Comparison of ENCODE assay signal across 10 mouse cellular contexts in genomic region chr4:153187959-153188503, GRCm38 (mm10).
DNase-seq lines count a peak whose midpoint lies in the region; ATAC-seq and TF ChIP-seq lines count a peak whose summit lies in the region.
"Had no signal": no experiment of that assay in that cellular context is flagged by ENCODE, and none has a peak within 500 bp of the region (broad histone marks: within the 10 kb centered on the region; RNA-seq: fewer than 3 reads in every experiment).

No protein-coding gene starts in this region.

- no peak overlapping the region for H3K9ac ChIP-seq in heart, embryonic 14.5 days (ENCODE audit: low read length)
- no peak overlapping the region for H3K9ac ChIP-seq in ES-Bruce4 (ENCODE audit: low read depth, poor library complexity, severe bottlenecking)
- no peak overlapping the region for H3K9ac ChIP-seq in forebrain, embryonic 11.5 days (ENCODE audit: low read length)
- H3K9ac ChIP-seq in limb, embryonic 12.5 days (replicated peaks), result no peak overlapping the region
- H3K9ac ChIP-seq: liver, embryonic 15.5 days had no signal

- ATAC-seq in heart, embryonic 14.5 days (ENCODE audit: insufficient number of reproducible peaks, insufficient read depth, low FRiP score, low read depth), result no peak
- 0 out of 2 replicates have a peak, but pooled peaks have one; percentile 56 for ATAC-seq in forebrain, embryonic 11.5 days (replicated peaks; ENCODE audit: low FRiP score)
- ATAC-seq in limb, embryonic 12.5 days (ENCODE audit: insufficient number of reproducible peaks, insufficient read depth, low FRiP score, low TSS enrichment, low read depth), result 0 out of 2 replicates have a peak, but pooled peaks have one; percentile 63

- 0% methylated on average over 6 of the region's 6 CpGs for WGBS in heart, embryonic 14.5 days
- 2% methylated on average over 6 of the region's 6 CpGs for WGBS in forebrain, embryonic 11.5 days
- 0% methylated on average over 6 of the region's 6 CpGs for WGBS in limb, embryonic 12.5 days

- H3K27me3 ChIP-seq in heart, embryonic 14.5 days (ENCODE audit: control insufficient read depth, insufficient read depth, low read length), result peaks cover 10% of the 10 kb centered on the region; the same call in 1 of the 2 replicates
- H3K27me3 ChIP-seq in ES-Bruce4 (ENCODE audit: control insufficient read depth, insufficient read depth, low read length, poor library complexity, severe bottlenecking), result no peaks in the 10 kb centered on the region
- H3K27me3 ChIP-seq in forebrain, embryonic 11.5 days (ENCODE audit: control insufficient read depth, insufficient read depth, low read length), result peaks cover 5% of the 10 kb centered on the region; the same call in 1 of the 2 replicates
- H3K27me3 ChIP-seq in limb, embryonic 12.5 days, result peaks cover 38% of the 10 kb centered on the region
- H3K27me3 ChIP-seq: liver, embryonic 15.5 days had no signal

- no peaks in the 10 kb centered on the region; a peak in 1 of 4 replicates for H3K4me1 ChIP-seq in heart, embryonic 14.5 days (ENCODE audit: control insufficient read depth in 2 of 2, insufficient read depth in 2 of 2, low read length in 2 of 2)
- peaks cover 4% of the 10 kb centered on the region for H3K4me1 ChIP-seq in ES-Bruce4 (ENCODE audit: control insufficient read depth, insufficient read depth, low read length)
- peaks cover 12% of the 10 kb centered on the region for H3K4me1 ChIP-seq in forebrain, embryonic 11.5 days (replicated peaks; ENCODE audit: control insufficient read depth, insufficient read depth, low read length)
- peaks cover 13% of the 10 kb centered on the region for H3K4me1 ChIP-seq in limb, embryonic 12.5 days (replicated peaks)
- H3K4me1 ChIP-seq: liver, embryonic 15.5 days had no signal

- TF ChIP-seq CTCF in ES-Bruce4 (IDR thresholded peaks at IDR 0.05; ENCODE audit: low read depth, low read length), result no peak

- H3K9me3 ChIP-seq in heart, embryonic 14.5 days (ENCODE audit: control insufficient read depth, low read length), result no peaks in the 10 kb centered on the region
- H3K9me3 ChIP-seq in ES-Bruce4 (replicated peaks; ENCODE audit: control insufficient read depth, insufficient read depth, low read length, poor library complexity, severe bottlenecking), result no peaks in the 10 kb centered on the region
- H3K9me3 ChIP-seq in forebrain, embryonic 11.5 days (ENCODE audit: control insufficient read depth, low read length), result no peaks in the 10 kb centered on the region
- H3K9me3 ChIP-seq in limb, embryonic 12.5 days, result no peaks in the 10 kb centered on the region
- H3K9me3 ChIP-seq: liver, embryonic 15.5 days had no signal

- TF ChIP-seq POLR2A in ES-Bruce4 (IDR thresholded peaks at IDR 0.05; ENCODE audit: insufficient read depth, low read length), result no peak

- TF ChIP-seq EP300 in ES-Bruce4 (IDR thresholded peaks at IDR 0.05; ENCODE audit: insufficient read depth, low read depth, low read length), result no peak

- H3K4me3 ChIP-seq in heart, embryonic 14.5 days (ENCODE audit: control insufficient read depth in 1 of 2, insufficient read depth in 1 of 2, low read depth in 1 of 2, low read length in 2 of 2), result no peak overlapping the region
- H3K4me3 ChIP-seq in ES-Bruce4 (ENCODE audit: low read depth, low read length), result peak overlapping the region; percentile 47
- peak overlapping the region; percentile 5; the same call in 1 of the 2 replicates for H3K4me3 ChIP-seq in forebrain, embryonic 11.5 days (ENCODE audit: low read depth, low read length)
- no peak overlapping the region for H3K4me3 ChIP-seq in limb, embryonic 12.5 days (replicated peaks)
- H3K4me3 ChIP-seq: liver, embryonic 15.5 days had no signal

- no peaks in the 10 kb centered on the region for H3K36me3 ChIP-seq in heart, embryonic 14.5 days (ENCODE audit: control insufficient read depth, insufficient read depth, low read length)
- no peaks in the 10 kb centered on the region for H3K36me3 ChIP-seq in ES-Bruce4 (ENCODE audit: control insufficient read depth, insufficient read depth, low read length, poor library complexity, severe bottlenecking)
- H3K36me3 ChIP-seq in forebrain, embryonic 11.5 days (ENCODE audit: control insufficient read depth, insufficient read depth, low read length), result no peaks in the 10 kb centered on the region
- H3K36me3 ChIP-seq in limb, embryonic 12.5 days, result no peaks in the 10 kb centered on the region
- H3K36me3 ChIP-seq: liver, embryonic 15.5 days had no signal

- peak overlapping the region; percentile 31; the same call in 1 of the 2 replicates for H3K4me2 ChIP-seq in heart, embryonic 14.5 days (ENCODE audit: low read length)
- peak overlapping the region; percentile 40 for H3K4me2 ChIP-seq in forebrain, embryonic 11.5 days (ENCODE audit: low read depth, low read length, severe bottlenecking)
- H3K4me2 ChIP-seq in limb, embryonic 12.5 days, result peak overlapping the region; percentile 43
- H3K4me2 ChIP-seq: liver, embryonic 15.5 days had no signal

- no peak overlapping the region for H3K27ac ChIP-seq in heart, embryonic 14.5 days (replicated peaks in 1 of 2; ENCODE audit: control insufficient read depth in 1 of 2, insufficient read depth in 1 of 2, low read depth in 2 of 2, low read length in 2 of 2)
- no peak overlapping the region for H3K27ac ChIP-seq in ES-Bruce4 (ENCODE audit: insufficient read depth, low read length)
- no peak overlapping the region for H3K27ac ChIP-seq in forebrain, embryonic 11.5 days (ENCODE audit: low read depth, low read length)
- no peak overlapping the region for H3K27ac ChIP-seq in limb, embryonic 12.5 days
- H3K27ac ChIP-seq: liver, embryonic 15.5 days had no signal

- DNase-seq in heart, adult 9 months (ENCODE audit: low spot score in 2 of 2), result no peak
- DNase-seq in forebrain, embryonic 11.5 days (ENCODE audit: low spot score), result no peak
- DNase-seq in B cell, adult 2 months, result no peak
- no peak for DNase-seq in spleen, adult 18-20 months
- no peak for DNase-seq in adrenal gland, postnatal 10 days
- DNase-seq: adrenal gland, adult 8-10 months had no signal

Comparison
In these comparisons a context has a peak if more than half of its experiments do, and no peak if none do; other contexts are left out.
1. H3K4me3 ChIP-seq: peak in ES-Bruce4 (single experiment) and forebrain, embryonic 11.5 days (single experiment); none in heart, embryonic 14.5 days (0 of 2) and limb, embryonic 12.5 days (single experiment).
2. Peak in every context shown above with its lines, with median percentiles within 50 percentile points of each other: H3K4me2 ChIP-seq.